Mouse (Mus musculus) heart, embryonic 16.5 days (tissue): ENCODE results near the gene Ablim2. TPM values are rescaled to one million over a fixed set of nuclear protein-coding genes. Genes with fewer than 3 reads are reported as not detected.

ENCODE experiments used
- ATAC-seq: fragments of 200-750 bp; cut with Nextera tagmentation; replicated peaks from 2 replicates; pipeline ENCODE4 v1.8.0; 2017; ENCODE audit warnings: moderate number of reproducible peaks; ENCODE audit not compliant: insufficient read depth, low FRiP score; ENCODE audit errors: extremely low read depth
- H3K27ac ChIP-seq: fragments of 300-500 bp; sonication (generic); 2 replicates; pipeline ENCODE4 v1.5.1; 2014; ENCODE audit warnings: mild to moderate bottlenecking, low read length, control low read depth, moderate library complexity
- H3K27me3 ChIP-seq: fragments of 300-500 bp; sonication (generic); 2 replicates; pipeline ENCODE4 v1.6.1; 2014; ENCODE audit warnings: low read length, mixed read lengths; ENCODE audit not compliant: control insufficient read depth, insufficient read depth
- H3K36me3 ChIP-seq: fragments of 300-500 bp; sonication (generic); 2 replicates; pipeline ENCODE4 v1.6.1; 2014; ENCODE audit not compliant: control insufficient read depth, insufficient read depth
- H3K4me1 ChIP-seq: fragments of 300-500 bp; sonication (generic); 2 replicates; pipeline ENCODE4 v1.6.1; 2014; ENCODE audit warnings: low read length, mixed read lengths; ENCODE audit not compliant: control insufficient read depth, insufficient read depth
- H3K4me2 ChIP-seq: fragments of 300-500 bp; sonication (generic); 2 replicates; pipeline ENCODE4 v1.6.1; 2014; ENCODE audit warnings: low read depth, mild to moderate bottlenecking, control low read depth, low read length
- H3K4me3 ChIP-seq: fragments of 300-500 bp; sonication (generic); 2 replicates; pipeline ENCODE4 v1.5.1; 2014; ENCODE audit warnings: mild to moderate bottlenecking, control low read depth, low read length
- H3K9ac ChIP-seq: fragments of 300-500 bp; sonication (generic); 2 replicates; pipeline ENCODE4 v1.6.1; 2014; ENCODE audit warnings: low read length, control low read depth
- H3K9me3 ChIP-seq: fragments of 300-500 bp; sonication (generic); replicated peaks from 2 replicates; pipeline ENCODE4 v1.6.1; 2016; ENCODE audit warnings: low read length; ENCODE audit not compliant: control insufficient read depth
- WGBS: fragments of 180-500 bp; shearing (Covaris S2); extraction: QIAGEN DNeasy Blood & Tissue Kit; methylation state at CpG from one replicate; pipeline ENCODE4 v1.1.7; 2014; 5-methylcytosine and 5-hydroxymethylcytosine counted together
- polyA plus RNA-seq: library from polyadenylated mRNA; unstranded; fragments of >200 nt; fragmentation: Nextera tagmentation; extraction: Ambion mirVana; gene quantifications from 2 replicates; pipeline ENCODE4 v1.2.1, GENCODE M21; 2015

Gene Ablim2
- polyA plus RNA-seq, 1 experiment from 2014 or later = 7.3 TPM

DNA sequence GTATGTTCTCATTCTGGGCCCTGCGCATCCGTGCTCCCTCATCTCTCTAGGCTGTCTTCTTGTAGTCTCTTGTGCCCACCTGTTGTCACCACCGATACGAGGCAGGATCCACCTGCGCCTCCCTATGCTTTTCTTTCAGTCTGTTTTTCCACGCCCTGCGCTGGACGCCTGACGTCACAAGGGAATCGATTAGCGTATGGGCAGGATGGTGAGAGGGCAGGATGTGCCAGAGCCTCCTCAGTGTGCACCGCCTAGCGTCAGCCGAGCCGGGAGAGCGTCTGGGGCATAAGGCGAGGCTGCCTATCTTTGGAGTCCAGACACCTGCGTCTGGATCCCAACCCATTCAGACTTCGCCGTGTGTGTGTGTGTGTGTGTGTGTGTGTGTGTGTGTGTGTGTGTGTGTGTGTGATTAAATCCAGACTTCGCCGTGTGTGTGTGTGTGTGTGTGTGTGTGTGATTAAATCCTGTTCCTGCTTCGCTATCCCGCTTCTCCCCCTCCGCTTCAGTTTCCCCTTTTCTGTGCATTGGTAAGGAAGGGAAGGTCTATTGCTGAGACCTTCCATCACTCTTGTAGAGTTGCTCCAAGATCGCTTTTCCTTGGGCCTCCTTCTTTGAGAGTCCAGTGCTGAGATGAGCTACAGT, 562 bp upstream of the Ablim2 start:
- WGBS = 15% methylated on average over 26 of the region's 26 CpGs
- ATAC-seq = no peak
- Histone ChIP-seq H3K9me3 (no peaks in the 10 kb centered on the region), H3K4me2 (peak overlapping the region; percentile 100), H3K36me3 (no peaks in the 10 kb centered on the region), H3K27me3 (peaks cover 28% of the 10 kb centered on the region), H3K9ac (peak overlapping the region; percentile 39; the same call in 1 of the 2 replicates), H3K4me3 (peak overlapping the region; percentile 78), H3K4me1 (peaks cover 5% of the 10 kb centered on the region; the same call in 1 of the 2 replicates), H3K27ac (no peak overlapping the region)

DNA sequence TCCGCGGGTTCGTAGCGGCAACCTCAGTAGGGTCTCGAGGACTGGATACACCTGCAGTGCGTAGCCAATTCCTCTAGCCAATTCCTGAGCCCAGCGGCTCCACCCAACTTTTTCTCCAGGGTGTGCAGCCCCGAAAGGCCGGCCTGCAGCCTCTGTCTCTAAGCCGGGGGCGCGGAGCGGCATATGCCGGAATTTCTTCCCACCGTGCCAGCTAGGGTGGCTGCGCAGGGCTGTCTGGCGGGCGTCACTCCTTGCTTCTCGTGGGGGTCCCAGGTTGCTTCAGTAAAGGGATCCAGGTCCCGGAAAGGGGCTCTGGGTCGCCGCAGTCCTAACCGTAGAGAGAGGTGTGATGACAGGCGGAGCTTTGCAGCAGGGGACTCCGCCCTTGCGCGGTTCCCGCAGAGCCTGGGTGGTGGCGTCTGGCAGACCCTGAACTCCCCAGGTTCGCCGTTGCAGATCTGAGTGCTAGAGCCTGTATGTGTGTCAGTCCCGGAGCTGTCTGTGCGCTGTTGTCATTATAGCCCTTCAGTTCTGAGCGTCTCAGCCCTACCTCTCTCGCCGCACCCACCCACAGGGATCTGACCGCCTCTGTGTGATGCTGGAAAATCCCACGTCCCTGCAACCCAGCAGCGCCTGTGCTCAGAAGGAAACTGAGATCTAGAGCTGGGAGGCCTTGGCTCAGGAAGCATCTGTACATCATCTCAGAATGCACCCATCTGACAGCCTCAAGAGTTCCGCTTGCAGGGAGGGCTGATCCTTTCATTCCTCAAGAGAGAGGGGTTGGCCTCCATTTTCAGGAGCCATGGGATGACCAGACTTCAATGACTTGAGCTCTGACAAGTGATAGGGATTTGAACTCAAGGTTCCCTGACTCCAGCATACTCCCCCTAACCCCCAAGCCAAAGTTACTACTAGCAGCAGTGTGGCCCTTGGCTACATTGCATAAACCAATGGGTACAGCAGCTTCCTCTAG, 687 bp downstream of the Ablim2 start:
- Histone ChIP-seq H3K4me2 (peak overlapping the region; percentile 100), H3K27me3 (peaks cover 28% of the 10 kb centered on the region), H3K36me3 (no peaks in the 10 kb centered on the region), H3K27ac (no peak overlapping the region), H3K4me1 (peaks cover 12% of the 10 kb centered on the region), H3K9me3 (no peaks in the 10 kb centered on the region), H3K4me3 (peak overlapping the region; percentile 78), H3K9ac (peak overlapping the region; percentile 79)
- 1% methylated on average over 40 of the region's 40 CpGs for WGBS
- peak; percentile 10 for ATAC-seq

DNA sequence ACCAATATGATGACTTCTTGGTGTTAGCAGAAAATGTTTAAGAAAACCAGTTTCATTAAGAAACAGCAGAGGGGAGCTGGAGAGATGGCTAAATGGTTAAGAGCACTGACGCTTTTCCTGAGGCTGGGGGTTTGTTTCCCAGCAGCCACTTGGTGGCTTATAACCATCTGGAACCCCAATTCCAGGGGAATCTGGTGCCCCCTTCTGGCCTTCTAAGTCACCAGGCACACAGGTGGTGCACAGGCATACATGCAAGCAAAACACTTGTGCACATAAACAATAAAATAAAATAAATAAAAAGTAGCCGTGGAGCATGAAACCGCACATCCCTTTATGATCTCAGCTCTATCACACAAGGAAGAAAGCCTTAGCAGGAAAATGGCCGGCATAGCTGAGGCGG, 3.6 kb downstream of the Ablim2 start:
- H3K27ac ChIP-seq = no peak overlapping the region
- no peaks in the 10 kb centered on the region for H3K9me3 ChIP-seq
- H3K4me1 ChIP-seq = peaks cover 22% of the 10 kb centered on the region
- H3K36me3 ChIP-seq = no peaks in the 10 kb centered on the region
- ATAC-seq = no peak
- 68% methylated on average over 5 of the region's 5 CpGs for WGBS
- H3K9ac ChIP-seq = no peak overlapping the region
- peaks cover 25% of the 10 kb centered on the region for H3K27me3 ChIP-seq
- no peak overlapping the region for H3K4me2 ChIP-seq
- H3K4me3 ChIP-seq = no peak overlapping the region

DNA sequence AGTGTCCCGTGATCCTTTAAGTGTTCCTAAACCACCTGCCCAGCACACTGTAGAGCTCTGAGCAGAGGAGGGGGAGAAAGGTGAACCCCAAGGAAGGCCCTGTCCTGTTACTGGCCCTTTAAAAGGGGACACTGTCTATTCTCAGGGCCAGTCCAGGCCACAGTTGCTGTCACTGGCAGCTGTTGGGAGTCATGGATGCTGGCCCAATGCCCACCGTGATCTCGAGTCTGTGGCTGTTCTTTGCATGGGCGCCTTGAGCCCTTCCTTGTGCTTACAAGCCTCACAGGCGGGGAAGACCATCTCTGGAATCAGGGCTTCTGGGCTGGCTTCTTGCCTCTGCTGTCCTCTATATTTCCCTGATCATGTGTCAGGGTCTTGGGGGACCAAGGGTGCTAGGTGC, 4.7 kb downstream of the Ablim2 start:
- Histone ChIP-seq H3K4me1 (peaks cover 28% of the 10 kb centered on the region), H3K36me3 (no peaks in the 10 kb centered on the region), H3K27ac (no peak overlapping the region), H3K4me2 (no peak overlapping the region), H3K9ac (no peak overlapping the region), H3K4me3 (no peak overlapping the region), H3K9me3 (no peaks in the 10 kb centered on the region), H3K27me3 (peaks cover 17% of the 10 kb centered on the region)
- ATAC-seq = no peak
- 46% methylated on average over 5 of the region's 5 CpGs for WGBS

DNA sequence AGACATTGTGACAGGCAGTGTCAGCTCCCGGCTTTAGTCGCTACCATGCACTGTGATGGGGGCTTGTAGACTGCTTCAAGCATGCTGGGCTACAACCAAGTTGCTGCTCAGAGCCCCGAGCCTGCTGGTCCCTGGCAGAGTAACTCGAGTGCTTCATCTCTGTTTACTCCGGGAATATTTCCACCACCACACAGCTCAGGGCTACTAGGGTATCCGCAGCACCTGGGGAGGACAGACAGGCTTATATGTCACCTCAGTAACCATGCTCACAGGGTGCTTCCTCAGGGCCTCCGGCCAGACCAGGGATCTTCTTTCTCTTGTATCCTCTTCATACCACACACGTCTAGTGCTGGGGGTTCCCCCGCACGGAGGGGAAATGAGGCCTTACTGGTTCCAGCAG, 5.2 kb downstream of the Ablim2 start:
- no peak for ATAC-seq
- Histone ChIP-seq H3K4me1 (peaks cover 33% of the 10 kb centered on the region), H3K9ac (no peak overlapping the region), H3K27me3 (peaks cover 17% of the 10 kb centered on the region), H3K4me2 (no peak overlapping the region), H3K36me3 (no peaks in the 10 kb centered on the region), H3K4me3 (no peak overlapping the region), H3K9me3 (no peaks in the 10 kb centered on the region), H3K27ac (no peak overlapping the region)
- WGBS = 72% methylated on average over 10 of the region's 10 CpGs

DNA sequence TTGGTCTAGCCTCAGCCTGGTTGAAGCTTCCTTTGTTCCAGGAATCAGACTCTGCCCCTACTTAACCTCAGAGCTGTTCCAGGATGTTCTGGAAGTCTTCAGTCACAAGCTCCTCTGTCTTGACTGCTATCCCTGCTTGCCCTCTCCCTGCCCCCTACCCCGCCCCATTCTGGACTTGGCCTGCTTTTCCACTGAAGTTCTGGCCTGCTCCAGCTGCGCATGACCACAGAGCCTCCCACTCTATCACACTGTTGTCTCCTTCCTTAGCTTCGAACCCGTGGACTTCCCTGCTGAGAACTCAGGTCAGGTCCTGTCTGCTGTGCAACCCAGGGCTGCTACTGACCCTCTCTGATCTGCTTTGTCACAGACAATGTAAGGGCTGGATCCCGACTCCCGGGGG, 8.2 kb downstream of the Ablim2 start:
- Histone ChIP-seq H3K4me2 (no peak overlapping the region), H3K9me3 (no peaks in the 10 kb centered on the region), H3K36me3 (no peaks in the 10 kb centered on the region), H3K9ac (no peak overlapping the region), H3K4me3 (no peak overlapping the region), H3K27ac (no peak overlapping the region), H3K27me3 (no peaks in the 10 kb centered on the region), H3K4me1 (peaks cover 43% of the 10 kb centered on the region)
- no peak for ATAC-seq
- WGBS = 77% methylated on average over 6 of the region's 6 CpGs

DNA sequence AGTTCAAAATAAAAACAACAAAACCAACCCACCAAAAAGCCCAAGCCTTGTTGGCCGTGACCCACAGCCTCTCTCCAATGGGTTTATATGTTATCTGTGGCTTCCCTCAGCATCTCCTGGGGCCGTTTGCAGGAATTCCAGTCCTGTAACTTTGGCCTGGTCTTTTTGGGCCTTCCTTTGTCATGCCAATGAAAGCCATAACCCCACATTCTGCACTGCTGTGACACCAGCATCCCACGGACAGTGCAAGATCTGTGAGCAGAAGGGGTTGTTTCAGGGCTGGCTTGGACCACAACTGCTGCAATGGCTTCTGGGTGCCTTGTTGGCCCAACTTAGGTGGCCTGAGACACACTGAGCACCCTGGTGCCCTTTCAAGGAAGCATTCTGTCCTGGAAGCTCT, 10.8 kb downstream of the Ablim2 start:
- no peaks in the 10 kb centered on the region for H3K27me3 ChIP-seq
- no peak overlapping the region for H3K4me3 ChIP-seq
- peaks cover 54% of the 10 kb centered on the region for H3K4me1 ChIP-seq
- no peaks in the 10 kb centered on the region for H3K9me3 ChIP-seq
- H3K36me3 ChIP-seq = no peaks in the 10 kb centered on the region
- no peak overlapping the region for H3K9ac ChIP-seq
- H3K27ac ChIP-seq = no peak overlapping the region
- H3K4me2 ChIP-seq = no peak overlapping the region
- ATAC-seq = no peak
- 72% methylated on average over 3 of the region's 3 CpGs for WGBS

DNA sequence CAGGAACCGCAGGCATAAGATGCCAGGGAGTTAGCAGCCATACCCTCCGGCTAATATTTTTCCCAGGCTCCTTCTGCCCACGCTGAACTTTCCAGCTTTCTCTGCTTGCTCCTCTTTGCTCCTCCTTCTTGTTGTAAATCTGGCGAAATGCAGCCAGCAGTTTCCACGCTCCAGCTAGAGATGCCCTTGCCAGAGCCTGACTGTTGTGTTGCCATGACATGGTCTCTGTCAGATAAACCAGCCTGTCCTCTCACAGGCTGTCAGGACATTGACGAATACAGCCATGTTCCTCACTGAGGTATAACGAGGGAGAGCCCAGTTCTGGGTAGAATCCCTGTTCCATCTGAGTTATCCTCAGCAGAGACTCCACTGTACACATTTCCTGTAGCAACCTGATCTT, 11.3 kb downstream of the Ablim2 start:
- 76% methylated on average over 7 of the region's 7 CpGs for WGBS
- Histone ChIP-seq H3K27ac (no peak overlapping the region), H3K27me3 (no peaks in the 10 kb centered on the region)

DNA sequence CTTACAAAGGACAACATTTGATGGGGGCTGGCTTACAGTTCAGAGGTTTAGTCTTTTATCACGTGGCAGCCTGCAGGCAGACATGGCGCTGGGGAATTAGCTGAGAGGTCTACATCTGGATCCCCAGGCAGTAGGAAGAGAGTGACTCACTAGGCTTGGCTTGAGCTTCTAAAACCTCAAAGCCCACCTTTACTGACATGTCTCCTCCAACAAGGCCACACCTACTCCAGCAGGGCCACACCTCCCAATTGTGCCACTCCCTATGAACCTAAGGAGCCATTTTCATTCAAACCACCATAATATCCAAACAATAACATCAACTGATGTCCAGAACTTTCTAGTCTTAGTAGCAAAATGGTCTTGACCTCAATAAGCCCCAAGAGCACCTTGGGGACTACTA, 12.6 kb downstream of the Ablim2 start:
- Histone ChIP-seq H3K36me3 (no peaks in the 10 kb centered on the region), H3K9me3 (no peaks in the 10 kb centered on the region), H3K9ac (no peak overlapping the region), H3K27ac (peak overlapping the region; percentile 89), H3K4me3 (no peak overlapping the region), H3K4me1 (peaks cover 50% of the 10 kb centered on the region), H3K27me3 (no peaks in the 10 kb centered on the region), H3K4me2 (no peak overlapping the region)
- 87% methylated on average over 2 of the region's 2 CpGs for WGBS
- no peak for ATAC-seq

More for the DNA sequence above, 11.3 kb downstream of the Ablim2 start:
- Histone ChIP-seq H3K9ac (no peak overlapping the region), H3K4me3 (no peak overlapping the region), H3K4me2 (no peak overlapping the region), H3K36me3 (no peaks in the 10 kb centered on the region), H3K9me3 (no peaks in the 10 kb centered on the region), H3K4me1 (peaks cover 58% of the 10 kb centered on the region)
- ATAC-seq = no peak
